Mouse (Mus musculus): ENCODE measurements around the gene Tas2r137. TPM values are rescaled to one million over a fixed set of nuclear protein-coding genes. Genes with fewer than 3 reads are reported as not detected.
A peak's percentile ranks its signal among the peaks of the same experiment; 100 is the strongest.

Tas2r137 gene
- 0.10 and 0.23 TPM in 2 replicates for polyA plus RNA-seq (2012; rRNA removed)

DNA sequence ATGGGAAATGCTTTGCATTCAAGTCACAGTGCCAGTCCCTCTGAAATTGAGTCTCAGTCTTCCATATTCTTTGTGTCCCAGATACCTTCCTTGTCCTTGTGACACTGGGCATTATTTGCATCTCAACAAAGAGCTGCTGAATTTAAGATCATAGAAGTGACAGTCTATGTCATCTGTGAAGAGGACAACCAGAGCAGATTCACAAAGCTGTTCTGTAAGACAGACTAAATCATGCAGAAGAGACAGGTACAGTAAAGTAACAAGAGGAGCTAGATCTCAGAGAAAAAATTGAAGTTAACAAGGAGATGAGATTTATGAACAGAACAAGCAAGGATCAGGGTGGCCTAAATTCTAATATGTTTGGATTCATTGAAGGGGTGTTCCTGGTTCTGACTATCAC, at the start of gene Tas2r137:
Tas2r137 (plus strand) TSS at position 301 of the 400 bp plus-strand sequence.
- DNase-seq (ENCODE audit: extremely low spot score in 1 of 2, low spot score in 1 of 2): no peak

GRCm38 (mm10) chr6:40441276-40441675, 49.8 kb upstream of the Tas2r137 start:
- DNase-seq (ENCODE audit: extremely low spot score in 1 of 2, low spot score in 1 of 2): no peak

GRCm38 (mm10) chr6:40441755-40442154, 49.3 kb upstream of the Tas2r137 start:
- no peak for DNase-seq (ENCODE audit: extremely low spot score in 1 of 2, low spot score in 1 of 2)

DNA sequence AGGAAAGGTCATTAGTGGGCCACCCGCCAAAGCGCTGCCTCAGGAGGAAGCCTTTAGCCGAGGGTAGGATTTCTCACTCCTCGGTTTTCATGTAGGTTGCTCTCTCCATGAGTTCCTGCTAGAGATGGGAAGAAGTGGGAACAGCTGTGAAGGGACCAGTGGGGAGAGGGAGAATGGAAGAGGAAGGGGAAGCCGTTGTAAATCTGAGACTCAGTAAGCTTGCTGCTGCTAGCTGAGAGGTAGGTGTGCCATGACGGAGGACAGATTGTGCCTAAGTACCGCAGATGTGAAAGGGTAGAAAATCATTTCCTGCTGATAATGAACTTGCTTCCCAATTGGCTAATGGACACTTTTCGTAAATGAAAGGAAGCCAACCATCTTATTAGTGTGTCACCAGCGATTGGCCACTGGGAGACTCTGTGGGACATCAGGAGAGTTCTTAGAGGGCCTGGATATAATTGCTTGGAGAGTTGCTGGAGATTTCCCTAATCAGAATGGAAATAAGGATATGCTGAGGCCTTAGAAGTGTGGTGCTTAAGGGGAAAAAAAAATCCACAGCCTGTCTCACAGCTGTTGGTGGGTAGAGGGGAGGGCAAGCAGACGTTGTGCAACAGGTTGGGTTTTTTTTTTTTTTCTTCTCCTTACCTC, 47.6 kb upstream of the Tas2r137 start:
- no peak for DNase-seq (ENCODE audit: extremely low spot score in 1 of 2, low spot score in 1 of 2)

DNA sequence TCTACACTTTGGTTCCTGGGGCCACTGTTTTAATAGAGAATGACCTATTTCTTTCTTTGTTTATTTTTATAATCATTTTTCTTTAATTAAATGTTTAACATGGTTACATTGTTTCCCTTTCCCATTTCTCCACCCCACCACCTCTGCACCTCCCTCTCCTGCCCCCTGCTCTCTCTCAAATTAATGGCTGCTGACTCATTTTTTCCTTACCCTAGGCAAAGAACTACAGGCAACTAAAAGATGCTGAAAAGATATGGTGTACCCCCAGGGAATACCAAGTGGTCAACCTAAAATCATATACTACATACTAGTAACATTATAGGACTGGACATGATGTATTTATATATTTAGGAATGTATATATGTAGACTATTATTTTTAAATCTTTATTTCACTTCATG, 42.4 kb upstream of the Tas2r137 start:
- DNase-seq (ENCODE audit: extremely low spot score in 1 of 2, low spot score in 1 of 2): no peak

- DNase-seq (ENCODE audit: extremely low spot score in 1 of 2, low spot score in 1 of 2): no peak
Measured at GRCm38 (mm10) chr6:40454436-40455041, 36.5 kb upstream of the Tas2r137 start.

GRCm38 (mm10) chr6:40465710-40466109, 25.3 kb upstream of the Tas2r137 start:
- DNase-seq (ENCODE audit: extremely low spot score in 1 of 2, low spot score in 1 of 2): no peak

DNA sequence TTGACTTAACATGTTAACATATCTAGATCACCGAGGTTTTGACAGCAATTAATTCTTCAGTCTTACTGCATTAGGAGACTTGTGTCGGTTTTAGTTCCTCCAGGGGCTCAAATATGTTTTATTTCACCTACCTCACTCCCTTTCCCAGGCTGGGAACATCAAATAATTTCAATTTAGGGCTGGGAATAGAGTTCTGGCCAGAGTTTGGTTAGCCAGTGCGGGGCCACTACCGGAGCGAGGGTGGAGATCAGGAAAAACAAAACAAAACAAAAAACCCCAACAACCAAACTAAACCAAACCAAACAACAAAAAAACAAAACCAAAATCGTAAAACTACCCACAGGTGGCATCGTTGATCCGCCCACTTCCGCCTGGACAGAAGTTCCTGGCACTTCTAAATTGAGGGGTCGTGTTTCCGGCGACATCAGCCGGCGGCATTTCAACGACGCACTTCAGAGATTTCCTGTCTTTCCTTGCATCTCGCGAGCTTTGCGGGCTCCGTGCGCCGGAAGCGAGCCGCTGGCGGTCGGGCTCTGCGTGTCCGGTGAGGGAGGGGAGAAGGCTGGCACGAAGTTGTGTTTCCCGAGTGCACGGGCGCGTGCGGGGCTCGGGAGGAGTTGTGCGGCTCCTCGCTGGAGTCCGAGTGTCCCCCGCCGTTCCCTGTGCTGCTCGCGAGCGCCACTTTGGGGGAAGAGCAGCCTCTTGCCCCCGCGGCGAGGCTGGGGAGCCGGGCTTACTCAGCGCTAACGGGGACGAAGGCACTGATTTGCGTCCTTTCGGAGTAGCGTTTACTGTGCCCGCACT, 19.9 kb upstream of the Tas2r137 start, which contains the start of gene Ssbp1:
Ssbp1 (plus strand) TSS at position 437 of the 804 bp plus-strand sequence.
- peak; percentile 82 to 95 for DNase-seq (ENCODE audit: extremely low spot score in 1 of 2, low spot score in 1 of 2)

- DNase-seq (ENCODE audit: extremely low spot score in 1 of 2, low spot score in 1 of 2): no peak
Measured at GRCm38 (mm10) chr6:40471720-40472010, 19.4 kb upstream of the Tas2r137 start.

DNA sequence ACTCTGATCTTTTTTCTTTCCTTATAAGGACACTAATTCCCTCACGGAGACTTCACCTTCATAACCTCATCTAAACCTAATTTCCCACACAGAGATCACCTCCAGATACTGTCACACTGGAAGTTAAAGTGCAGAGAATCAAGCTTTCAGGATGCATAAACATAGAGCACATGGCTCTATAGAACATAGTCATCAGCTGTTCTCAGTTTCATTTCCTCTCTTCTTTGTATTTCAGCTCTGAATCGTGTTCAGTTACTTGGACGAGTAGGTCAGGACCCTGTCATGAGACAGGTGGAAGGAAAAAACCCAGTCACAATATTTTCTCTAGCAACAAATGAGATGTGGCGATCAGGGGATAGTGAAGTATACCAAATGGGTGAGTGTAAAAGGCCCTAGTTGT, 14.9 kb upstream of the Tas2r137 start:
- DNase-seq (ENCODE audit: extremely low spot score in 1 of 2, low spot score in 1 of 2): no peak

- peak in 1 of 2 experiments; percentile 64 for DNase-seq (ENCODE audit: extremely low spot score in 1 of 2, low spot score in 1 of 2)
Measured at GRCm38 (mm10) chr6:40479705-40480104, 11.3 kb upstream of the Tas2r137 start.

GRCm38 (mm10) chr6:40482318-40482717, 8.7 kb upstream of the Tas2r137 start:
- peak in 1 of 2 experiments; percentile 28 for DNase-seq (ENCODE audit: extremely low spot score in 1 of 2, low spot score in 1 of 2)

DNA sequence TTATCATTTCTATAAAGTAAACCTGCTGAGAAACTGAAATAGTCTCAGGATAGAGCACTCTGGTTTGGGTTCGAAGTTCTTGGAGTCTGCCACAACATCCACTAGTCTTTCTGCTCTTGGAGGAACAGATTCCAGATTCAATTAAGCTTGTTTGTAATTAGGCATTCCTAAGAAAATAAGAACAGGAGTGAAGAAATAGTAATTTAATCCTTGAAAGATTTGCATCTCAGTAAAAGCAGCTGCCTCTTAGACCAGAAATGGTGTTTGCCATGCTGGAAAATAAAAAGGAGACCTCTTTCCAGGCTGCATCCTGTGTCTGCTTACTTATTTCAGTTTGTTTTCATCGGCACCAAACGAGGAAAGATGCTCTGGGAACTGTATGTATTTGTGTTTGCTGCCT, 2.2 kb downstream of the Tas2r137 start, which contains the start of gene Tas2r108:
Tas2r108 (plus strand) TSS at position 301 of the 400 bp plus-strand sequence.
- no peak for DNase-seq (ENCODE audit: extremely low spot score in 1 of 2, low spot score in 1 of 2)

DNA sequence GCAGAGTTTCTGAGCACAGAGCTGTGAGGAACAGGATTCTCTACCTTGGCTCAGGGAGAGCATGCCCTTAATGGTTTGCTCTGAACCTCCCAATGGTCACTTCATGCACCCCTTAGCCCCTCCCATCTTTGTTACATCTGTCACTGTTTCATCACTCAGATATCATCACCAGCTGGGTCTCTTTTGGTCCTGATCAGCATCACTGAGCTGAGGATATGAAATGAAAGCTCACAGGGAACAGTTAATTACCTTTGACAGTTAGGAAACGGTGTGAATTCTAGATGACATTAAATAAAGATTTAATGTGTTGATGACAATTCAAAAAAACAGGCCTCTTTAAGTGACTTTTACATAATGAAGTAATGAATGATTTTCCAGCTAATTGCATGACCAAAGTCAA, 28.4 kb downstream of the Tas2r137 start, which contains the start of gene Prss37:
Prss37 (minus strand) TSS at position 101 of the 400 bp plus-strand sequence.
- no peak for DNase-seq (ENCODE audit: extremely low spot score in 1 of 2, low spot score in 1 of 2)

Other genes starting within 250 kb of the Tas2r137 start
- gene Agk, start 166.1 kb upstream of the Tas2r137 start, polyA plus RNA-seq (2012; rRNA removed): 29.9 and 33.9 TPM in 2 replicates
- 24.1 and 24.5 TPM in 2 replicates for gene E330009J07Rik, start 55.1 kb upstream of the Tas2r137 start, polyA plus RNA-seq (2012; rRNA removed)
- gene Wee2, start 52.1 kb upstream of the Tas2r137 start, polyA plus RNA-seq (2012; rRNA removed): 0.06 and 0.11 TPM in 2 replicates
- gene Ssbp1, start 19.9 kb upstream of the Tas2r137 start, polyA plus RNA-seq (2012; rRNA removed): 55.2 and 61.3 TPM in 2 replicates
- 0.11 and 0.20 TPM in 2 replicates for gene Tas2r108, start 2.3 kb downstream of the Tas2r137 start, polyA plus RNA-seq (2012; rRNA removed)
- gene Prss37, start 28.3 kb downstream of the Tas2r137 start, polyA plus RNA-seq (2012; rRNA removed): not detected in 2 replicates
- gene Olfr461, start 63.8 kb downstream of the Tas2r137 start, polyA plus RNA-seq (2012; rRNA removed): not detected in 2 replicates
- 0.16 and 0.23 TPM in 2 replicates for gene Olfr460, start 78.3 kb downstream of the Tas2r137 start, polyA plus RNA-seq (2012; rRNA removed)
- gene Clec5a, start 94.6 kb downstream of the Tas2r137 start, polyA plus RNA-seq (2012; rRNA removed): 2.0 and 4.0 TPM in 2 replicates
- not detected in 2 replicates for gene Tas2r138, start 122.1 kb downstream of the Tas2r137 start, polyA plus RNA-seq (2012; rRNA removed)
- 0.50 and 0.78 TPM in 2 replicates for gene Mgam, start 137.6 kb downstream of the Tas2r137 start, polyA plus RNA-seq (2012; rRNA removed)